Mouse (Mus musculus) ovary, postnatal 36 days (tissue): ENCODE data around the gene Arcn1.
A peak's percentile ranks its signal among the peaks of the same experiment; 100 is the strongest.

Experiments used
- DNase-seq: peaks from one replicate; pipeline ENCODE4 v3.0.0; 2022; ENCODE audit warnings: low spot score, mixed read lengths

Arcn1 gene

DNA sequence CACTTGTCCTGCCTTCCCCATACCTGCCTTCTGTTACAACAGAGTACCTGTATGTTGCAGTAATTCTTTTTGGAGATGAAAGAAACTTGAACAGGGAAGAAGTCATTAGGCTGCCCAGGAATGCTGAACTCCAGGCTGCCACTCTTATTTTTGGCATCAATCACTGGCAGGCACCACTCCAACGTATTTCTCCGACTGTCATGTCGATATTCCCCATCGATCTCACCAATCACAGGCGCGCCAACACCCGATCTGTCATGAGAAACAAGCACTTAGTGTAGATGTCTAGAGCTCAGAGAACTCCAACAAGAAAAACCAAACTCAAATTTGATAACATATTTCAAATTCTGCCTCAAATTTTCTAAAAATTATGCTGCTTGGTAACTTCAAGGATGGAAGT is 22.3 kb downstream of the Arcn1 start:
- DNase-seq = no peak

DNA sequence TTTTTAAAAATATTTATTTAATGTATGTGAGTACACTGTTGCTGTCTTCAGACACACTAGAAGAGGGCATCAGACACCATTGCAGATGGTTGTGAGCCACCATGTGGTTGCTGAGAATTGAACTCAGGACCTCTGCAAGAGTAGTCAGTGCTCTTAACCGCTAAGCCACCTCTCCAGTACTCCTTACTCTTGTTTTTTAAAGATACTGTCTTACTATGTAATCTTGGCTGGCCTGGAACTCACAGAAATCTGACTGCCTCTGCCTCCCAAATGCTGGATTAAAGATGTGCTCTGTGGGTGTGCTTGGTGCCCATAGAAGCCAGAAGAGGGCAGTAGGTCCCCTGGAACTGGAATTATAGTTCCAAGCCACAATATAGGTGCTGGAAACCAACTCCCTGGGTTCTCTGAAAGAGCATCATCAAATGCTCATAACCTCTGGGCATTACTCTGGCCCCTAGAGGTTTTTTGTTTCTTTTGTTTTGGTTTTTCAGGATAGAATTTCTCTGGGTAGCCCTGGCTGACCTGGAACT is 26.9 kb downstream of the Arcn1 start:
- no peak for DNase-seq

DNA sequence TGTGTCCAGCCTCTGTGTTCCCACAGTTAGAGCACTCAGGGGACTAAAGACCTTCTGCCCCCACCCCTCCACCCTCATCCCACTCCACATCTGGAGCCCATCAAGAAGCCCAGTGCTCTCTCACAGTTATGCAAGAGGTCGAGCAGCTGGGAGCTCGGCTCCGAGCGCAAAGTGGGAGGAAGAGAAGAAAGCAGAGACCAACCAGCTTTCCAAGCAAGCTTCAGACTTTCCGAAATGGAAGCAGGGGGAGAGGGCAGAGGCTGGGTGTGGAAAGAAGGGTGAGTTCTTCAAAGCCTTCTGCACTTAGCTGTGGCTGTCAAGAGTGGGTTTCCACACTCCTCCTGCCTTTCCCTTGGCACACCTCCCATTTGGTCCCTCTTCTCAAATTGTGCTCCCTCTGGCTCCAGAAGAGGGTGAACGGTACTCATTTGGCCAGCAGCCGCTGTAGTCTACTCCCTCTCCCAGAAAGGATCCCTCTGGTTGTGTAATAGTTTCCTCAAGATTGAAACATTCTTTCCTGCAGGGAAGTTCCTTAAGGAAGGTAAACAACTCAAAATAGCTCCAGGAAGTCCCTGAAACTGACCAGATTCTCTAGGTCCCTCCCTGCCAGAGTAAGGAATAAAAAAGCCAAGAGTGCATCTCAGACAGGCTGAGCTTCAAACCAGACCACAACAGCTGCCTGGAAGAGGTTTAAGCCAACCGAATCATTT is 30.2 kb downstream of the Arcn1 start:
- no peak for DNase-seq

DNA sequence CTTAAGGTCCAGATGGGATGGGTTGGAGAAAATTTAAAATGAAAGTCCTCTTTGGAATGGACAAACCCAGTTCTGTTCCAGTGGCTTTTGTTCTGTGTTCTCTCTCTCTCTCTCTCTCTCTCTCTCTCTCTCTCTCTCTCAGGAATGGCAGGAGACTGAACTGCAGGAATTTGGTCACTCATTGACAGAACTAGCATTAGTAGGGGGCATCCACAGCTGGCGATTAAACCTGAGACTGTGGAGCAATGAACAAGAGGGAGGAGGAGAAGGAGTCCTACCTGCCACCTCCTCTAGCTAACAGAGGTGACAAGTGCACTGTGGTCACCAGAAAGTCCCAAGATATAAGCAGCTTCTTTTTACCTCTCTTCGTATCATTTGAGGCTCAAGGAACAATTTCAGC is 31.3 kb downstream of the Arcn1 start:
- no peak for DNase-seq

DNA sequence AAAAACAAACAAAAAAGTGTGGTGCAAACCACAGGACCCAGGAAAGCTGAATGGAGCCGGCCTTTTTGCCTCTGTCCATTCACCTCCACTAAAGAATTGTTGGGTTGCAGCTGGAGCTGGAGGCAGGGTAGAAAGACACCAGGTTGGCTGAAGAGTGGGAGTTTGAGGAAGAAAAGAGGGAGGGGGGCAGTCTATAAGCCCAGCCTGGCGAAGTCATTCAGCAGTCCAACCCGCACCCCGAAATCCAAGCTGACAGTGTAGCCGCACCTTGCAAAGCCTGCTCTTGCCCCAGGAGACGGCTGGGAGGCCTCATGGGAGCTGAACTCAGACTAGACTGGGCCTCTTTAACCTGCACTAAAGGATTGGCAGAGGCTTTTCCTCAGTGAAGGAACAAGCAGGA is 31.8 kb downstream of the Arcn1 start:
- DNase-seq = no peak

DNA sequence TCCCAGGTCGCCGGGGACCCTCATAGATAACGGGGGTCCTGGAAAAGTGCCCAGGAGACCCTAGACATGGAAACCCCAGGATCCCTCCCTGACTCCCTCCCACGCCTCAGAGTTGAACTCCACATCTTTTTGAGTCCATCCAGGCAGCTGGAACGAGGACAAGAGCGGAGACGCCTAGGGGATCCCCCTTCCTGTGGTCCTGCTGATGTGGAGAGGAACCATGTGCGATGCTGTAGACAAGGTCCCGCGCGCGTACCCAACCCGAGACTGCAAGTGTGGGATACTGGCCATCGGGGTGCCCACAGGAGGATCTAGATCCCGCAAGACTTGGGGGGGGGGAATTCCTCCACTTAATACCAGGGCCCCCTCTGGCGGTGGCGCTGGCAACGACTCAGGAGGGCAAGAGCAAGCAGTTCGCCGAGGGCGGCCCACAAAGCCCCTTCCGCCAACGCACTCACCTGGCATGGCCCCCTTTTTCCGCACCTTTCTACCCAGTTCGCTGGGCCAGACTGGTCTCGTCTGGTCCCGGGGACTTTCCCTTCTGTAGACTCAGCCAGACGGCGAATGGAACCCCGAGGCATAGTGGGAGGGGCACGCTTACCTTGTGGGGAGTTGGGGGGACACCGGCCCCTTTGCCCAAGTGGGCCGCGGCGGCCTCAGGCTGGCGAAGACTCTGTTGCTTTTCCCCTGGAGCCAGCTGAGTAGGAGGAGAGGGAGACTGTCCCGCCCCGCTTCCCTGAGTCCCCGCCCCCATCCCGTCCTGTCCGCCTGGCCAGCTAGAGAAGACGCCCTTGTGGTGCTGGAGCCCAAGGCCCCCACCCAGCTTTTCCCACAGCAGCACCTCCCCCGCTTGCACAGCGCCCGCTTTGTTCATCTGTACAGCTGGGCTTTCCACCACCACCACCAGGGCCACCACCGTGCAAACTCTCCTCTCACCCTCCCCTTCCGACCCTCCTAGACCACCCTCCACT is 32.8 kb downstream of the Arcn1 start, which contains the start of gene Phldb1:
Gene Phldb1, minus strand, starts transcription at position 675 of the 971 bp plus-strand sequence.
- peak; percentile 84 for DNase-seq

DNA sequence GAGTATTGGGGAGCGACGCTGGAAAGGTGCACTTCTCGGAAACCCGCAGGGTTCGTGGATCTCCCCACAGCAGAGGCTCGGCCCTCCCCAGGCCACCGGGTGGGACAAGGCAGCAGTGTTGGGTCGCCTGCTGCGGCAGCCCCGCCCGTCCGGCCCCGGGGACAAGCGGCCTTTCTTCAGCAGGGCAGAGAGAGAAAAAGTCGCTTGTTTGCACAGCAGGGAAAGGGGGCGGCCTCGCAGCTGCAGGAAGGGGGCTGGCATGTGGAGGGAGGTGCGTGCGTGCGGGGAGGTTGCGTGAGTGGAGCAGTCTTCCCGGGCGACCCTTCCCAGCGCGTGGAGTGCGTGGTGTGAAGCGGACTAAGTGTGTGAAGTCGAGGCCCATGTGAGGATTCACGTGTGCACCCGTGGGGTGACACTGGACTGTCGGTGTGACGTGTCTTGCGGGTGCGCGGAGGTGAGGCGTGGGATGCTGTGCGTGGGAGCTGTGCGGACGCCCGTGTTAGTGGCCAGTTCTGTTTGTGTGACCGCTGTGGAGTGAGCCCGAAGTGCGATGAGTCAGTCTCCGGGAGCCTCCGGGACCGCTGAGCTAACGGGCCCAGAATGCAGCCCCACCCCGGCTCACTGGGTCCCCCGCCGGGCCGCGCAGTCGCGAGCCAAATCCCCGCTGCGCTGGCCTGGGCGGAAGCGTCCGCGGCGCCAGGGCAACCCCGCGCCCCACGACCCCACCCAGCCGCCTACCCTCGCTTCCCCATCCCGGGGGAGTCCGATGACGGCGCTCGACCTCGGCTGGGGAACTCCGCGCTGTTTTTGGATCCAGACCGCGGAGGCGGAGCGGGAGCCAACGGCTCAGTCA is 33.7 kb downstream of the Arcn1 start:
- peak; percentile 70 for DNase-seq

DNA sequence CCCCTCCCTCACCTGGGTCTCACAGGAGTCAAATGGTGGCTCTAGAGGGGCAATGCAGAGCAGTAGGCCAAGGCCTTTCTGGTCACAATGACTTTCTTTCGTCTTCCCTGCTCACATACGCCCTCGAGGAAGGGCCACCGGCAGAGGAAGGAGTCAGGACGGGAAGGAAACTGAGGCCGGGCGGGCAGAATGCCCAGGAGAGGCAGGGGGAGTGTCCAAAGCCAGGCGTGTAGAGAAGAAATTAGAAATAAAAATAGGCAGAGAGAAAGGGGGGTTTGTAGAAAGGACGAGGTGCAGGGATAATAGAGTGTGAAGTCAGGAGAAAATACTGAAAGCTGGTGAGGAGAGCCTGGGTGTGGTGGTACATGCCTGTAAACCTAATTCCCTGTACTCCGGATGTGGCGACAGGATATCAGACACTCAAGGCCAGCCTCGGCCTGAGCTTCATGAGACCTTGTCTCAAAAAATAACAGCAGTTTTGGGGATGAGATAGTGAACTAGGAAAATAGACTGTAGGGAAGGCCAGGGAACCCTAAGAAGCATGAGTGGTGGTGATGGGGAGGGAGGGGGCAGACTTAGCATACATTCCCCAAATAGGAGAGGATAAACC is 34.6 kb downstream of the Arcn1 start:
- no peak for DNase-seq

DNA sequence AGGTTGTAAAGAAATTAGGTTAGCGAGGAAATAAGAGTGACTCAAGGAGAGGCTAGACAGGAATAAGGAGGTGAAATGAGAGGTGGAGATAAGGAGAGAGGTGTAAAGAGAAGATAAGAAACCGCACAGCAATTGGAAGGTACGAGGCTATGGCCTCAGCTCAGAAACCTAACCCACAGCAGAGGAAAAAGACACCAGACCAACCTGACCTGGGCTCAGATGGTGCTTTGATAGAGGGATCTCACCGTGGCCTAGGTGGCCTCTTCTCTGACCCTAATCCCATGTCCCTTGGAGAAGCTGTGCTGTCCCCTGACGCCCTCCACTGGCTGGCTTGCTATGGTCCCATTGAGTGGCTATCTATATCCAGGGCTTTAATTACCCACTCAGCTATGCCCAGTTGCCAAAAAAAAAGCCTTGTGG is 35.5 kb downstream of the Arcn1 start:
- no peak for DNase-seq

DNA sequence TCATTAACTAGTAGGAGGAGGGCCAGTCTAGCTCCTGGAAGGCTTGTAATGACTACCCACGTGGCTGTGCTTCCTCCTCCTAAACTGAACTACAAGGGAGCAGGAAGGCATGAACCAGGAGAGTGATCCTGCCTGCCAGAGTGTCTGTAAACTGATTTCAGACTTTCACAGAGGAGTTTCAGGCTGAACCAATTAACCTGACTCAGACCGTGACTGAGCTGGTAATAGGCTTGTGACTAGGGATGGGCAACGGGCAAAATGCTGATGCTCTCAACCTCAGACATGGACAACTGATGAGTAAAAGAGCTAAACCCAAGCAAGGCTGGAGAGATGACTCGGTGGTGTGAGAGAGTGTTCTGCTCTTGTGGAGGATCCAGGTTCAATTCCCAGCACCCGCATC is 40.2 kb downstream of the Arcn1 start:
- no peak for DNase-seq

DNA sequence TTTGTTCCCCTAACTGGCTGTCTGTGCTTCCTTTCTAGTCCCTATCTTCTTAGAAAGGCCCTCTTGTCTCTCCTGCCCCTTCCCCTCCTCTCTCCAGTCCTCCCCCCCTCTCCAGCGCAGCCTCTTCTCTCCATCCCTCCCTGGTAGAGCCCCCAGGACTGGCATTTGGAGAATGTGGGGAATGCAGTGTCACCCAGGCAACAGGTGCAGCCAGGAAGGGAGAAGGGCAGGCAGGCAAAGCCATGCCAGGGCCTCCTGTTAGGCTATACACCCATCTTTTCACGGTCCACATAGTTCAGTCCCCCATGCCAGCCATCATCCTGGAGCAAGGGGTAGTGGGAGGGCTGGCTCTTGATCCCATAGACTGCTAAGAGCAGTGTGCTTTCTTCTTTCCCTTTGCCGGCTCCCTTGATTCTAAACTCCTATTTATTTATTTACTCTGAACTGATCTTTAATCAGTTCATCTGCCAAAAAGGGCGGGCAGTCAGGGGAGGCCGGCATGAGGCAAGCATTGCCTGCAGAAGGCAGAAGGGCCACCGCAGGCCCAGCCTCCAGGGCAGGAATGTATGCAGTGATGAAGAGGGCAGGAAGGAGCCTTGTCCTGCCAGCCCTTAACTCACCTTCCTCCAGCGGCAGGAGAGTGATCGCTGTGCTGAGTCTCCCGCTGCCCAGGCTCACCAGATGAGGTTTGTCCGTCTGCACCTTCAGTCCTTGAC is 41.1 kb downstream of the Arcn1 start:
- DNase-seq = no peak

DNA sequence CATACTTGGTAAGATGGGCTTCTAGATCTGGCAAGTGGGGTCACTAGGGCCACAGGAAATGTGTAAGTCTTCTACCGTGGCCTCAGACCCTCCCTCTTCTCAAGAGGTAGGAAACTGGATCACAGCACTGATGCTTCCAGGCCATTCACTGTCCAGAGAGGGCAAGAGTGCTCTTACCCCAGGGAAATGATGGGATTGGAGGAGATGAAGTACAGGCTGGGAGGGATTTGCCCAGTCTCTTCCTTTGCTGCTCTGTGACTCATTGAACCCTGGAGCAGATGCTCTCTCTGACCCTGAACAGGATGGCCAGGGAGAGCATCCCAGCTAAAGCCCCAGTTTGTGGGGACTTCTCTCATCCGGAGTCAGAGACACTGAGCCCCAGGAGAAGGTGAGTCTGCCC is 43.0 kb downstream of the Arcn1 start:
- no peak for DNase-seq

DNA sequence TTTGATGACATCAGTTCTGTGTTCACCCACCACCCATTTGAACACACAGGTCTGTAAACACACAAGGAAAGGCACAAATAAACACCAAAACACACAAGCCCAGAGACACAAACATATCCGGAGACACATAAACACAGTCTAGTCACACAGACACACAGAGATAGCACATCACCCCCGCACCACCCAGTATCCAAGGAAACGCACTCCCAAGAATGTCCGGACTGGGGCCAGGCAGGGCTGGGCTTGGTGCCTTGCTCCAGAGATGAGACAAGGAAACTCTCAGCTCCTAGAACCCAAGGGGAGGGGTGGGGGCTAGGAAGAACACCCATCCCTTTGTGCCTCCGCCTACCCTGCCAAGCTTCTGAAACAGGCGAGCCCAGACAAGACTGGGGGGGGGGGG is 43.4 kb downstream of the Arcn1 start:
- peak; percentile 61 for DNase-seq

DNA sequence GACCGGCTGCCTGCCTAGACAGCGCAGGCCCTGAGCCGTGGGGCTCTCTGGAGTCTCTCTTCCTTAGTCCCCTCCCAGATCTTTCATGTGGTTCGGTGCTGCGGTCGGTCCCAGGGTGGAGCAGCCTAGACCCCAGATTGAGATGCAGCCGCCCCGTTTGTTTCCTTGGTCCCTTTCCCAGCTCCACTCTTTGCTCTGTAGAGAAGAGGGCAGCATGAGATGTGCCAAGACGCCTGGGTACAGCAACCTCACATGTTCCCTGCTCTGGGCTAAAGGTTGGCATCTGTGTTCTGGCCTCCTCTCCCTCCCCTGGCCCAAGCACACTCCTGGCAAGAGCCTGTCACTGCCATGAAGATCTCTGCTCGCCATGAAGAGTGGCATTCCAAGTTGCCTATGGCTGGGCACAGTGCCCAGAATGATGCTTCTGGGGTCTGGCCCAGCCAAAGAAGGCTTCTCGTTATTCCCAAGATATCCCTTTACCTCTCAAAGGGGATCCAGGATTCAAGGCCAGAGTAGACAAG is 44.1 kb downstream of the Arcn1 start:
- no peak for DNase-seq

DNA sequence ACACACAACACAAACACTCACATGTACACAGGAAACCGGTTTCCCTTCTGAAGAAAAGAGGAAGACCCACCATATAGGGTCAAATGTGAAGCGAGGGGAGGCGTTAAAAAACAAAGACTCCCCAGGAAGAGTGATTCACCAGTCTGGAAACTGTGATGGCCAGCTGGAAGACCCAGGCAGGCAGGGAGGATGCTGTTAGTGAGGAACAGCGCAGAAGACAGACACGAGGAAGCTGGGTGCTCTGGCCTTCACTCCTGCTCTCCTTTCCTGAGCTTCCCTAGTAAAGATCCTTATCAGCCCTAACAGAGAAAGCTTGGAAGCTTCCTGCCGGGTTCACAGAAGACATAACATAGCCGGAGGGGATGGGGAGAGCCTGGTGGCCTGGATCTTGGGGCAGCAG is 44.6 kb downstream of the Arcn1 start:
- no peak for DNase-seq

DNA sequence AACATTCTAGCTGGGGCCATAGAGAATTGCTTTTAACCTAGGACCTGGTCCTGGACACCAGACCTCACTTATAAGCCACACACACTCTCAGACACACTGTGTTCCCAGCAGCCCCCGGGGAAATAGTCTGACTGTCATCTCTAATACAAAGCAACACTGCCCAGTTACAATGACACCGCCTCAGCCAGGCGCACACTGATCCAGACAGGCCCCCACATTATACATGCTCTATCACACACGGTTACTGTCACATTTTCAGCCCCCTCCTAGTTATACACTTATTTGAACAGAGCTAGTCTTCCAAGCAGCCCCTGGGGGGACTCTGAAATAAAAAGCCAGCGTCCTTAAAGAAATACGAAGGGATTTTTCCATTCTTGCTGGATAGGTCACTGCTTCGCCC is 45.1 kb downstream of the Arcn1 start:
- no peak for DNase-seq

DNA sequence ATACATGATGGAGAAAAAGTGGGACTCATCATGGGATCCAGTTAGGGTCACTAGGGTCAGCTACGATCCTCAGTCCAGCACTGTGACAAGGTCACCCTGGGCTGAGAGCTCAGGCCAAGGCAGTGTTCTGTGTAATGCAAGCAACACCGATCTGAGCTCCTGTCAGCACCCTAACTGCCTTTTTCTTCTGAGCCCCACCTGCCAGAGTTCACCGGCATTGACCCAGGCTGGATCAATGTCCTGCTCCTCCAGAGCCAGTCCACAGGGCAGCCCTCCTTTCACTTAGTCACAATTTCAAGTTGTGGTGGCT is 45.8 kb downstream of the Arcn1 start:
- DNase-seq = no peak

DNA sequence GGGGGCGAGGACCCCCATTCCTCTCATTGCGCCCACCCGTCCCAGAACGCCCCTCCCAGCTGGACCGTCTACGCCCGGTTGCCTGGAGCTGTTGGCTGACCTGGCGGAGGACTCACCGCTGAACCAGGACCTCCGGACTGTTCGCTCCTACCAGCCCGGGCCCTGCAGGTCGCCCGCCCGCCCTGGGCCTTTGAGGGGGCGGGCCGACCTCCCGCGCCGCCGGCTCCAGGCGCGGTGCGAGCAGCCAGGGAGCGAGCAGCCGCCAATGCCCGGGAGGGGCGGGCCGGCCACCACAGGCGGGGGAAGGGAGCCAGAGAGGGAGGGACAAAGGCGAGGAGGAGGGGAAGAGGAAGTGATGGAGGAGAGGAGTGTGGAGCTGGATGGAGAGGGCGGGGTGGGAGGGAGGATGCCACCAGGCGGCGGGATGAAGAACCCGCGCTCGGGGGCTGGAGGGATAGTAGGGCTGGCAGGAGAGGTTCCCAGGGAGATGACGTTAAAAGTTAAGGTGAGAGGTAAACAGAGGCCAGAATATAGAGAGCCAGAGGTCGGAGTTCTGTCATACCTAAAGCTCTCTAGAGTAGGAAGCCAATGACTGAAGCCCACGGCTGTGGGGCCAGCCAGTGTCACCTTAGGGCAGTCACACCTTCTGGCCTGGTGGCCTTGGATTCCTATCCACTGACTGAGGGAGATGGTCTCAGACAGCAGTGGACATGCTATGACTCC is 46.3 kb downstream of the Arcn1 start:
- DNase-seq = peak; percentile 92

DNA sequence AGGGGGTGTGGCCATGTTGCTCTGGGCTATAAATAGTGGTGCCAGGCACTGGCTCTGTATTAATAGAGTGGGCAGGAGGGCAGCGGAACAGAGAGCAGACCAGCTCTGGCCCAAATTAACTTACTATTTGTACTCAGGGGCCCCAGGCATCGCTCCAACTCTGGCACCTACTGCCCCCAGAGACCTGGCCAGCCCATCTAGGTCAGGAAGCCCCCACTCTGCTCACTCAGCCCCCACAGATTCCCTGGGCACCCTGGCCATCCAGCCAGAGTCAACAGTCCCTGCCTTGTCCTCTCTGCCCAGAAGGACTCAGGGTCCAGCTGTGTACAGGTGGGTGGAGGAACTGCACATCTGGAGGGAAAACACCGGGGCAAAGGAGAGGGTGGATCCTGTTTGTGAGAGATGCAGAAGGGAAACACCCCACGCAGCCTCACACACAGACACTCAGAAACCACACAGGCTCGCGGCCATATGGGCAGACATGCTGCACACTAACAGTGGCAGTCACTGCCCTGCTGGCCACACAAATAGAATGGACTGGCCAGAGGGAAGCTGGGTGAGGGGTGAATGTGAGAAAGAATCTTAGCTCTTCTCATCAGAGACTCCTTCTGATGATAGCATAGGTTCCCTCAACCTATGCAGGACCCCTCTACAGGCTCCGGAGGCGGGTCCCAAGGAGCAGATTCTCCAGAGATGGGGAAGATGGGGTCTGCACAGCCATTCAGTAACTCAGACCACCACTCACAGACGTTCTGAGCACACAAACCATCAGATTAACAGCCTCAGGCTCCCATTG is 47.1 kb downstream of the Arcn1 start:
- no peak for DNase-seq
